Mouse (Mus musculus) layer of hippocampus, adult 2 months (tissue): ENCODE data around the gene Gtpbp8. TPM values are rescaled to one million over a fixed set of nuclear protein-coding genes. Genes with fewer than 3 reads are reported as not detected.

ENCODE experiments used
- DNase-seq, 2 experiments: peaks; one replicate each; pipeline ENCODE4 v3.0.0; 2022; ENCODE audit warnings: low spot score in 2 of 2
- H3K27ac ChIP-seq: fragments of 200-600 bp; 2 replicates; pipeline ENCODE4 v1.8.1; 2022
- H3K4me3 ChIP-seq: fragments of 200-600 bp; 2 replicates; pipeline ENCODE4 v1.8.1; 2022; ENCODE audit warnings: mild to moderate bottlenecking
- CTCF ChIP-seq: fragments of 200-600 bp; conservative IDR thresholded peaks from 2 replicates; pipeline ENCODE4 v1.8.1; 2022; ENCODE audit warnings: antibody characterized with exemption, mild to moderate bottlenecking, moderate library complexity
- total RNA-seq, 2 experiments: library from RNA; stranded (reverse); gene quantifications; 2 replicates each; pipeline ENCODE4 v1.2.3; 2021

The Gtpbp8 gene
- total RNA-seq, 2 experiments from 2014 or later, result 29.6 to 31.9 TPM

GRCm38 (mm10) chr16:44724083-44724787 is 21.9 kb downstream of the Gtpbp8 start, which contains the start of gene Nepro:
Gene Nepro (plus strand): TSS chr16:44724301.
- DNase-seq, result peak; percentile 88 to 92
- peak within 1 kb of the TSS; percentile 77 for H3K4me3 ChIP-seq
- H3K27ac ChIP-seq, result peak within 1 kb of the TSS; percentile 94
- TF ChIP-seq CTCF, result no peak

GRCm38 (mm10) chr16:44722666-44723065 is 23.5 kb downstream of the Gtpbp8 start:
- no peak for DNase-seq
- Histone ChIP-seq H3K27ac (no peak overlapping the region), H3K4me3 (no peak overlapping the region)
- TF ChIP-seq CTCF, result no peak

DNA sequence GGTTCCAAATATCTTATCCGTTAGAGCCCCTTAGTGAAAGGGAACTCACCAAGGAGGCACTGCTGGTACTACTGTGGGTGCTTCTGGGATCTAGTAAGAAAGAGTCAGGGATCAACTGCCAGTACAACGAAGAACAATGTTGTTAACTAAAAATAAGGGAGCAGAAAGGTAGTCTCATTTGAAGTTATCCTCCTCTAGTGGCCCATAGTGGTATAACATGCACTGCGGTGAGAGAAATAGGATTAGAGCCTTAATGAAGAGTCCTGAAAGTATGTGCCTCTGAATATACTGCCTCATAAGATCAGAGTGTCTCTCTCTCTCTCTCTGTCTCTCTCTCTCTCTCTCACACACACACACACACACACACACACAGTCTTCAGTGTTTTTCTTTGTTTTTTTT is 25.6 kb downstream of the Gtpbp8 start:
- H3K4me3 ChIP-seq, result no peak overlapping the region
- H3K27ac ChIP-seq, result no peak overlapping the region
- TF ChIP-seq CTCF, result peak; percentile 76
- no peak for DNase-seq

DNA sequence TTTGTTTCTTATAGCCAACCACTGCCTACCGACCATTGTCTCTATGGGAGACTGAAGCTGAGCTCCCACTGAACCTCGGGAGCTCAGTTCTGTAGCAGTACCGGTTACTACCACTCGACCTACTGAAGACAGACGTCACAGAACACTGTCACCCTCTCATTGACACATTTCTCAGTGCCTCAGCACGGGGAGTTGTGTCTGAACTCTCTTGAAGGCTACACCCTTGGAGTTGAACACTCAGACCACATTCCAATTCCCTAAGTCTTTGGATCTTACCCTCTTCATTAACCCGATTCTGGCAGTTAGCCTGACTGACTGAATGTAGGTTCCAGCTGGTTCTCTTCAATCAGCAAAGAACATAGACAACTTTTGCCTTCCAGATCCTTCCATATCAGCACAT is 26.8 kb downstream of the Gtpbp8 start:
- TF ChIP-seq CTCF, result peak; percentile 19; the same call in 1 of the 2 replicates
- Histone ChIP-seq H3K4me3 (no peak overlapping the region), H3K27ac (no peak overlapping the region)
- DNase-seq, result no peak

DNA sequence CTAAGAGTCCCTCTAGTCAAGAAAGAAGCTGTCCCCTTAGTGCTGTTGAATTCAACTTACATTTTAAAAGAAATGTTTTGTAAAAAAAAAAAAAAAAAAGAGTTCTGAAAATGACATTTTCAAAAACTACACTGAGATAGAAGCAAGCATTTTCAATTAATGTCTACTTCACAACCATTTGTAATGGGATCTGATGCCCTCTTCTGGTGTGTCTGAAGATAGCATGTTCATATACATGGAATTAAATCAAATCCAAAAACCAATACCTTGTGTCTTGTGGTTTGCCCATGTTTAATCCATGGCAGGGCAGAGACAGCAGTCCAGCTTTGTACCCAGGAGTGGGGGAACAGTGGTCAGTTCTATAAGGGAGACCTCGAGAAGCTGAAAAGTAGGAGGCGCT is 28.3 kb downstream of the Gtpbp8 start:
- no peak overlapping the region for H3K4me3 ChIP-seq
- peak; percentile 74 for TF ChIP-seq CTCF
- DNase-seq, result no peak
- no peak overlapping the region for H3K27ac ChIP-seq

DNA sequence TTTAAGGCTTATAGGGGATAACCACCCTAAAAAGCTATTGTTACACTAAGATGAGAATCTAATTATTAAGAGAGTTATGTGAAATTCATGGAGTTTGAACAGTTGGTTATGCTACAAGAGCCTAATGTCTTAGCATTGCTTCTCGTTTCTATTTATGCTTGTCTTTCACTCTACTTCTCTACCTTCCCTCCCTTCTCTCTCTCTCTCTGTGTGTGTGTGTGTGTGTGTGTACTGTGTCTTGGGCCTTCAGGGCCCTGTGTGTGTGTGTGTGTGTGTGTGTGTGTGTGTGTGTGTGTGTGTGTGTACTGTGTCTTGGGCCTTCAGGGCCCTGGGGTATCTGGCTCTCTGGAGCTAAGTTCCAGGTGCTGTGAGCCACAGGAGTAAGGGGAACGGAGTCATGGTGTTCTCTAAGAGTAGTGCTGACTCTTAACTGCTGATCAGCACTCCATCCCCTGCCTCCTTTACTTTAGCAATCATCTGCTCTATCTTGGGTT is 29.0 kb downstream of the Gtpbp8 start:
- Histone ChIP-seq H3K27ac (no peak overlapping the region), H3K4me3 (no peak overlapping the region)
- TF ChIP-seq CTCF, result no peak
- DNase-seq, result no peak

DNA sequence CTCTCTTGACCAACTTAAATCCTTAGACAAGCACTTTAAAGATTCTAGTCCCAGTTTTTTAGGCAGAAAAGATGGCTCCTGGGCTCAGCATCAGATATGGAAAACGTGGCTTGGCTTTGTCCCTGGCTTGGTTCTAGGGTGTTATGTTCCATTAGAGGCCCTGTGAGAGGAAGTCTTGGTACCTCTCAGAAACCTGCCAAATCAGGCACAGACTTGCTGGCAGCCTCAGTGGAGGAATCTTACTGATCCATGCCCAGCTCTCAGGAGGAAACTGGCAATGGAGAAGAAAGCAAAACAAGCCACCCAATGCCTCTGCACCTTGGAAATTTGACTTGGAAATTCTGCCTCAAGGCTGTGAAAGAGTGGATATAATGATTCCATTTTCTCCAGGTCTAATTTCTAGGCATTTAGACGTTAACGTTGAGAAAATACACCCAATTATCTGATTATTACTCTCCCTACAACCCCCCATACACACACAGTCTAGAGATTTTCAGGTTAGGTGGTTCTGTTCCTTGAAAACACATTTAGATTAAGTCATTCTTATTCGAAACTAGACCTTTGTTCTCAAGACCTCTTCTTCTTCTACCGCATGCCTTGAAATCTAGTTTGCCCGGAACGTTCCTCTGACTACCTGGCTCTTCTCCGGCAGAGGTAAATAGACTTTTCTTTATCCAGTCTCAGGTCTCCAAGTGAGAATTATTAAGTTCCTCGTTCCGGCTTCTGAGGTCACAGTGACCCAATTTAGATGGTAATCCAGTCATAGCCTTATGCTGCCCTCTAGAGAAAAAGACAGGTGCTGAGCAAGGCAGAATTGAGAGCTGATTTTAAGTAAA is 29.6 kb downstream of the Gtpbp8 start:
- peak in 1 of 2 experiments; percentile 30 for DNase-seq
- Histone ChIP-seq H3K27ac (peak overlapping the region; percentile 43), H3K4me3 (no peak overlapping the region)
- TF ChIP-seq CTCF, result peak; percentile 91

DNA sequence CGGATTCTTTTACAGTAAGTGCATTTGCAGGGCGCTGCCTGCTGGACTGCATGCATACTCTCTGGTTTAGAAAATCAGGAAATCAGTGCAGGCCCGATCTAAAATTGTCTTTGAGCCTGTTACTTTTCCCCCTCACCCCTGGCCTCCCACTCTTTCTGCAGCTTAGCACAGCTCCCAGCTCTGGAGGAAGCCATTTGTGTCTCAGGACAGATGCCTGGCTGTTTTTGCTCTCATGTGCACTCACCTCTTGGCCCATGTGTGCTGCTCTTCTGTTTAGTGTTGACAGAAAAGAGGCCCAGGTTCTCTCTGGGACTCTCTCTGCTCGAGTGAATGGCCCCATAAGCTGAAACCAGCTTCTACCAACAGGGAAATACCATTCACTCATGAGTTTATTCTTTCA is 42.7 kb downstream of the Gtpbp8 start:
- no peak overlapping the region for H3K4me3 ChIP-seq
- no peak for DNase-seq
- no peak overlapping the region for H3K27ac ChIP-seq
- TF ChIP-seq CTCF, result no peak

DNA sequence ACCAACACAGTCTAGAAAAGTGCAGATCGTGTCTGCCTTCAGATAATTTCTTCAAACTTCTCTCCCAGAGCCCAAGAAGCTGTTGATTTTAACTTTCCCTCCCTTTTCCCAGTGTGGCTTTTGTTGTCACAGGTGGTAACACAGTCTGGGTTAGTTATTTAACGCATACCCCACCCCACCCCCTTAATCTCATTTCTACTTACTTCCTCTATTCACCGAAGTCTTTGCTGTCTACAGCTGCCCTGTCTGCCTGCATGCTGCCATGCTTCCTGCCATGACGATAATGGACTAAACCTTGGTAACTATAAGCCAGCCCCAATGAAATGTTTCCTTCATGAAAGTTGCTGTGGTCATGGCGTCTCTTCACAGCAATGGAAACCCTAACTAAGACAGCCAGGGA is 43.9 kb downstream of the Gtpbp8 start:
- Histone ChIP-seq H3K4me3 (no peak overlapping the region), H3K27ac (no peak overlapping the region)
- TF ChIP-seq CTCF, result no peak
- DNase-seq, result no peak

- Histone ChIP-seq H3K27ac (no peak overlapping the region), H3K4me3 (no peak overlapping the region)
- no peak for TF ChIP-seq CTCF
- no peak for DNase-seq
These were observed 45.0 kb downstream of the Gtpbp8 start for GRCm38 (mm10) chr16:44701155-44701554.

DNA sequence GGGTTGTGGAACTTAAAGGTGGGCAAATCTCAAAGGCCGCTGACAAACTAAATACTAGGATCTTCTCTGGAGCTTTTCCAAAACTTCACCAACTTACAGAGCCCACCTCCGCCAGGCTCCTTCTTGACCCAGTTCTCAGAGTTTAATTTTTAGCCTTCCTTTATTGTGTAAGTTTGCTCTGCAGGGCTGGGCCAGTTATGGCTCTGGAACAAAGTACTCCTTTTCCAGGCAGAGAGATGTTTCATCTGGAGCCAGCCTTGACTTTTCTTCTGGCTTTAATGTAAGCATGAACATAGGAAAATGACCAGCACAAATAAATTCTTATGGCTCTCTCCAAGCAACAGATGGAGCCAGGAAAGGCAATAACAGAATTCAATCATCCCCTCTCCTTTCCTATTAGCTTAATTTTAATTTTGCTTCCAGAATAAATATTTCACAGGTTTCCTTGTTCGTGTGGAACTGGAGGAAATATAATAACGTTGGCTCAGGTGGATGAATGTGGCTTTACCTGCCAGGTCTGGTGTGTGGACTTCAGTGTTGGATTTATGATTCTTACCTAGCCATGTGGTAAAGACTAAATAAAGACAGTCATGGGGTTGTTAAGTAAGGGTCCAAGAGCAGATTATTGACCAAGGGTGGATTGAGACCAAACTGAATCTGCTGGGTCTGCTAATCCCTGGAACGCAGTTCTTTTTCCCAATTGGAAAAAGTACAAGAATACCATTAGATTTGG is 48.5 kb downstream of the Gtpbp8 start:
- no peak for TF ChIP-seq CTCF
- no peak for DNase-seq
- Histone ChIP-seq H3K27ac (no peak overlapping the region), H3K4me3 (no peak overlapping the region)

DNA sequence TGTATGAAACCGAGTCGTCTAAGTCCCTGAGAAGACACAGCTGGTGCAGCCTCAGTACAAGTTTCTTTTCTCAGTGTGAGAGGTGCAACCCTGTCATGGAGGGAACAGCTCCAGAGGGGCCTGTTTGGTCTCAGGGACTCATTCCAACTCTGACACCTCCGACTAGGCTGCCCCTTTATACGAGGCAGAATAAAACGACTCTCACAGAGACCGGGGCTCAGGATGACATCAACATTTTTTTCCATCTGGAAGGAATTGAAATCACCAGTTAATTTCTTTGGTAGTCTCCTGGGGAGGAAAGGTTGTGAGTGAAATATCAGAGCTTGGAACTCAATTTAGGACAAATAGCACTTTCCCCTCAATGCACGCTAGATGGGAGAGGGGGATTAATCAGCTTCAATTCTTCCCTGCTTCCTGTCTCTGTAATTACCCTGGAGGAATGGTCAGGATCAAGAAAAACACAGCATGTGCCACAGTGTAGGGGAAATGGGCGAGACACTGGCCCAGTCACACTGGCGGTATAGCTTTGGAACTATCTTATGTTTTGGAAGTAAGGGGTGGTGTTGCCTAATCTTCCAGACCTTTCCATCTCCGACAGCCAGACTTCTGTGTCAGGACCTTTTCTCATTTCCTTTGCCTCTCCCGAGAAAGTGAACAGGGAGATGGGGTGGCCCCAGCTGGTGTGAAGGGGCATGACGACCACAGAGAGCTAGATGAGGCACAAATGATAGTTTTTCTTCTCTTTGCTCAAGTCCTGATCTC is 50.1 kb downstream of the Gtpbp8 start:
- no peak for TF ChIP-seq CTCF
- DNase-seq, result no peak
- Histone ChIP-seq H3K4me3 (no peak overlapping the region), H3K27ac (no peak overlapping the region)
